Mouse (Mus musculus) urinary bladder, postnatal 25 days (tissue): ENCODE results near the gene Ccdc71.

ENCODE experiments used
- DNase-seq: peaks from one replicate; pipeline ENCODE4 v3.0.0; 2022; ENCODE audit warnings: low spot score

Ccdc71 gene

GRCm38 (mm10) chr9:108459939-108460318 lies 398 bp upstream of the Ccdc71 start:
- DNase-seq, result no peak

GRCm38 (mm10) chr9:108461181-108461631 lies 879 bp downstream of the Ccdc71 start, which contains the start of gene Klhdc8b:
TSS of gene Klhdc8b (minus strand) at chr9:108461581.
- no peak for DNase-seq

DNA sequence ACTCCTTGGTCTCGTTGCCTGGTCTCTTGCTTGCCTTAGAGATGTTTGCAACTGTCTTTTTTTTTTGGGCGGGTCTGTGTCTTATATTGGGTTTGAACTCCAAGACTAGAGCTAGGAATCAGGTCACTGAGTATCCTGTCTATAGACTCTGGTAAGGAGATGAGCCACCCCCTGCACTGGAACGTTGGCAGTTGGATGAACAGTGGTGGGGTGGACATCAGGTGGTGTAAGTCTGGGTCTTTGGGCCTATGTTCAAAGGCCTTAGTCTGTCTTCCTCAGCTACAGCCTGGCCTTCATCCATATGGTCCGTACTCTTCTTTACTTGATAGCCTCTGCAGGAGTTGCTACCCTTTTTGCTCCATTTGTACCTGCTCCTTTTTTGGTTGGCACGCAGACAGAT lies 1.3 kb downstream of the Ccdc71 start:
- DNase-seq, result no peak

DNA sequence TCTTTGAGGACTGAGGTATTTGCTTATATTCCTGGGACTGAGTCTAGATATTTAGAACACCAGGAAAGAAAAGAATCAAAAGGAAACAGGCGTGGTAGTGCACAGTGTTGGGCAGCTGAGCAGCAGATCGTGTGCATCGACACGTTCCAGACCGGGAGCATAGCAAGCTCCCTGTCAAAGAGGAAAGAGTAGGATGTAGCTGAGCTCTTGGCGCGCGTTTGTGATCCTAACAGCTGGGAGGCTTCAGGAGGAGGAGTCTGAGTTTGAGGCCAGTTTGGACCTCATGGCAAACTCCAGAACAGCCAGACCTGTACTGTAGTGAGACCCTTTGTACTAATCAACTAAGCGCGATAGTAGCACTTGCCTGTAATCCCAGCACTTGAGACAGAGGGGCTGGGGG lies 1.9 kb downstream of the Ccdc71 start:
- no peak for DNase-seq

DNA sequence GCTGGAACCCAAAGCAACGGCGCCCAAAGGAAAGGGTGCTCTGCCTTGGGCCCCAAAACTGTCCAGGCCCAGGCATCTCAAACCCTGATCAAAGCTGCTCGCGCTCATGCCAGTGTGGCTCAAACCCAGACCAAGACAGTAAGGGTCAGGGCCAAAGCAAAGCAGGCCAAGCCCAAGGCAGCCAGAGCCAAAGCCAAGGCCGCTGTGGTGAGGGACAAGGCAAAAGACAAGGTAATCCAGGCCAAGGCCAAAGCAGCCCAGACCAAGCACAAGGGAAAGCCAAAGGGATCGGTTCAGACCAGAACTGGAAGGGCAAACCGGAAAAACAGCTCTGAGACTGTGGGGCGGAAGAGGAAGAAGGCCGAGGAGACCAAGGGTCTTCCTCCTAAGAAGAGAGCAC lies 3.4 kb downstream of the Ccdc71 start:
- DNase-seq, result no peak

DNA sequence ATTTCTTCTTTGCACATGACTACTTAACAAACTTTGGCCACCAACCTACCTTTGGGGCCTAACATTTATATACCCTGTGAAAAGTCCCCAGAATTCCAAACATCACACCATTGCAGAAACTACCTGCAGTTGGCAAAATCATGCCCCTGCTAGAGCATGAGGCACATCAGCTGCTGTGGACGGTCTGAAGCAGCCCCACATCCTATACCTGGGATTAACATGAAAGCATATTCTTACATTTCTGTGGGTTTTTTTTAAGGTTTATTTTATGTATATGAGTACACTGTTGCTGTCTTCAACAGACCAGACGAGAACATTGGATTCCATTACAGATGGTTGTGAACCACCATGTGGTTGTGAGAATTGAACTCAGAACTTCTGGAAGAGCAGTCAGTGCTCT lies 5.9 kb downstream of the Ccdc71 start:
- no peak for DNase-seq

DNA sequence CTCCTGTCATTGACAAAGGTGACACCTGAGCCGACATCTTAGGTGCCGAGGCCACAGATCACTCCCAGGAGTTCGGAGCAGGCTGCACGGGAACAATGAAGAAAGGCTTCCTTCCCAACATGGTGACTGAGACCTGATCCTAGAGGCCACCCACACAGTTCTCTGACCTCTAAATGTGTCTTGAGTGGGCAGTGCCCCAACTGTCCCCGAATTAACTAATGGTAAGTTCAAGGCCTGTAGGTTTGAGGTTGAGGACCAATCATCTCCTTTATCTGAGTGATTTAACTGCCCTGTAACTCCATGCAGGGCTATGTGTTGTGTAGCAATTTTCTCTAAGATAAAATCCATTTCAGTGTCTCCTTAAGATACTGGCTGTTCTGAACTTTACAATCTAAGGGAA lies 9.1 kb downstream of the Ccdc71 start:
- DNase-seq, result no peak

- DNase-seq, result no peak
These were observed 9.5 kb downstream of the Ccdc71 start for GRCm38 (mm10) chr9:108469845-108470244.

GRCm38 (mm10) chr9:108474528-108474927 lies 14.2 kb downstream of the Ccdc71 start:
- no peak for DNase-seq

GRCm38 (mm10) chr9:108478638-108479156 lies 18.4 kb downstream of the Ccdc71 start:
- peak; percentile 73 for DNase-seq

- no peak for DNase-seq
These were observed 18.9 kb downstream of the Ccdc71 start for GRCm38 (mm10) chr9:108479241-108479640.

- DNase-seq, result peak; percentile 35
These were observed 19.5 kb downstream of the Ccdc71 start, which contains the start of gene Lamb2 for GRCm38 (mm10) chr9:108479721-108480351. TSS of gene Lamb2 (plus strand) at chr9:108479736.

- DNase-seq, result no peak
These were observed 20.6 kb downstream of the Ccdc71 start for GRCm38 (mm10) chr9:108480813-108481519.

DNA sequence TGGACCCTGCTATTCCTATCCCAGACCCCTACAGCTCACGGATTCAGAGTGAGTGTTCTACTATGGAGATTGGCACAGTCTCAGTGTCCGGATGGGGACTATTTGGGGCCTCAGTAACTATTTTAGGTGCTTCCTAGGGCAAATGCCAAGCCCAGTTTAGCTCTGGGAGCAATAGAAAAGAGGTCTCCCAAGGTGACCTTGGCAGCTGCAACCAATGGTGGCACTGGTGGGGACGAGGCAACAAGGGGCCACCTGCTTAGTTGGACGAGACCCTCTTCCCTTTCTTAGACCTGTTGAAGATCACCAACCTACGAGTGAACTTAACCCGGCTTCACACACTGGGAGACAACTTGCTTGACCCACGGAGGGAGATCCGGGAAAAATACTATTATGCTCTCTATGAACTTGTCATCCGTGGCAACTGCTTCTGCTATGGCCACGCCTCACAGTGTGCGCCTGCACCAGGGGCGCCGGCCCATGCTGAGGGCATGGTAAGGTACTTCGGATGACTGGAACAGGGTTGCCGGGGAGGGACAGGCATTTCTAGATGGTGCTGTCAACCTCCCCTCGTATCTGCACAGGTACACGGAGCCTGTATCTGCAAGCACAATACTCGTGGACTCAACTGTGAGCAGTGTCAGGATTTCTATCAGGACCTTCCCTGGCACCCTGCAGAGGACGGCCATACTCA lies 21.3 kb downstream of the Ccdc71 start:
- DNase-seq, result no peak

- DNase-seq, result no peak
These were observed 22.9 kb downstream of the Ccdc71 start for GRCm38 (mm10) chr9:108483051-108483790.

DNA sequence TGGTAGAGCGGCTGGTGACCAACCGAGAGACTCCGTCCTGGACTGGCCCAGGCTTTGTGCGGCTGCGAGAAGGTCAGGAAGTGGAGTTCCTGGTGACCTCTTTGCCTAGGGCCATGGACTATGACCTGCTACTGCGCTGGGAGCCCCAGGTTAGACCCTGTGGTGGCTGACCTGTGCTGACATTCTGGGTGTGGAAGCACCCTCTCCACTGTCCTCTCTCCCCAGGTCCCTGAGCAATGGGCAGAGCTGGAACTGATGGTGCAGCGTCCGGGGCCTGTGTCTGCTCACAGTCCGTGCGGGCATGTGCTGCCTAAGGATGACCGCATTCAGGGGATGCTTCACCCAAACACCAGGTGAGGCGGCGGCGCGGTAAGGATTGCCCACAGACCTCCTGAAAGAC lies 23.7 kb downstream of the Ccdc71 start:
- no peak for DNase-seq

- no peak for DNase-seq
These were observed 25.1 kb downstream of the Ccdc71 start for GRCm38 (mm10) chr9:108485301-108485875.

DNA sequence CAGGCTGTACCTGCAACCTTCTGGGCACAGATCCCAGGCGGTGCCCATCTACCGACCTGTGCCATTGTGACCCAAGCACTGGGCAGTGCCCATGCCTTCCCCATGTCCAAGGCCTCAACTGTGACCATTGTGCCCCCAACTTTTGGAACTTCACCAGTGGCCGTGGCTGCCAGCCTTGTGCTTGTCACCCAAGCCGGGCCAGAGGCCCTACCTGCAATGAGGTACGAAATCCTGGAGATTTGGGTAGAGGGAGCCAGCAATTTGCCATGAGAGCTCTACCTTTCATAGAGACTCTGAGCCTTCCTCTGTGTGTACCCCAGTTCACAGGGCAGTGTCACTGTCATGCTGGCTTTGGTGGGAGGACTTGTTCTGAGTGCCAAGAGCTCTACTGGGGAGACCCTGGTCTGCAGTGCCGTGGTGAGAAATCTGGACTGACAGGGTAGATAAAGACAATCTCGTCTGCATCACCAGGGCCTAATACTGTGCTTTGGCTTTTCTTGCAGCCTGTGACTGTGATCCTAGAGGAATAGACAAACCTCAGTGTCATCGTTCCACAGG lies 26.7 kb downstream of the Ccdc71 start:
- DNase-seq, result no peak

GRCm38 (mm10) chr9:108488403-108488802 lies 28.1 kb downstream of the Ccdc71 start:
- no peak for DNase-seq

- no peak for DNase-seq
These were observed 28.9 kb downstream of the Ccdc71 start for GRCm38 (mm10) chr9:108489215-108489614.
